Mouse (Mus musculus): ENCODE measurements around the gene Kif5c. TPM values are rescaled to one million over a fixed set of nuclear protein-coding genes. Genes with fewer than 3 reads are reported as not detected.

Kif5c gene
- polyA plus RNA-seq, 1 experiment from 2014 or later: 148 TPM

- peaks cover 43% of the 10 kb centered on the region for H3K4me1 ChIP-seq (ENCODE audit: control insufficient read depth, insufficient read depth, low read length)
- H3K9ac ChIP-seq (ENCODE audit: low read length): no peak overlapping the region
- peak overlapping the region; percentile 33 for H3K27ac ChIP-seq (ENCODE audit: low read depth, low read length)
- 82% methylated on average over 10 of the region's 10 CpGs for WGBS
- peaks cover 10% of the 10 kb centered on the region; the same call in 1 of the 2 replicates for H3K36me3 ChIP-seq (ENCODE audit: control insufficient read depth, insufficient read depth, low read length)
- H3K9me3 ChIP-seq (replicated peaks; ENCODE audit: control insufficient read depth, low read length): no peaks in the 10 kb centered on the region
- H3K27me3 ChIP-seq (replicated peaks; ENCODE audit: control insufficient read depth, insufficient read depth, low read length): no peaks in the 10 kb centered on the region
- ATAC-seq (no peak), DNase-seq (ENCODE audit: low spot score) (no peak)
- H3K4me2 ChIP-seq (ENCODE audit: low read length): no peak overlapping the region
- H3K4me3 ChIP-seq (ENCODE audit: low read depth, low read length): no peak overlapping the region
These were observed 35.5 kb downstream of the Kif5c start for GRCm38 (mm10) chr2:49654606-49655005.

GRCm38 (mm10) chr2:49655195-49655873 lies 36.2 kb downstream of the Kif5c start:
- no peaks in the 10 kb centered on the region for H3K9me3 ChIP-seq (replicated peaks; ENCODE audit: control insufficient read depth, low read length)
- 17% methylated on average over 11 of the region's 11 CpGs for WGBS
- ATAC-seq (peak; percentile 81), DNase-seq (ENCODE audit: low spot score) (peak; percentile 83)
- H3K27ac ChIP-seq (ENCODE audit: low read depth, low read length): peak overlapping the region; percentile 84
- H3K4me3 ChIP-seq (ENCODE audit: low read depth, low read length): no peak overlapping the region
- H3K4me2 ChIP-seq (ENCODE audit: low read length): peak overlapping the region; percentile 31; the same call in 1 of the 2 replicates
- peaks cover 49% of the 10 kb centered on the region for H3K4me1 ChIP-seq (ENCODE audit: control insufficient read depth, insufficient read depth, low read length)
- H3K36me3 ChIP-seq (ENCODE audit: control insufficient read depth, insufficient read depth, low read length): peaks cover 10% of the 10 kb centered on the region; the same call in 1 of the 2 replicates
- H3K27me3 ChIP-seq (replicated peaks; ENCODE audit: control insufficient read depth, insufficient read depth, low read length): no peaks in the 10 kb centered on the region
- peak overlapping the region; percentile 46; the same call in 1 of the 2 replicates for H3K9ac ChIP-seq (ENCODE audit: low read length)

GRCm38 (mm10) chr2:49655874-49656195 lies 36.7 kb downstream of the Kif5c start:
- peak overlapping the region; percentile 84 for H3K27ac ChIP-seq (ENCODE audit: low read depth, low read length)
- H3K9ac ChIP-seq (ENCODE audit: low read length): peak overlapping the region; percentile 46; the same call in 1 of the 2 replicates
- WGBS: 88% methylated on average over 3 of the region's 3 CpGs
- no peaks in the 10 kb centered on the region for H3K9me3 ChIP-seq (replicated peaks; ENCODE audit: control insufficient read depth, low read length)
- H3K36me3 ChIP-seq (ENCODE audit: control insufficient read depth, insufficient read depth, low read length): peaks cover 10% of the 10 kb centered on the region; the same call in 1 of the 2 replicates
- H3K4me1 ChIP-seq (ENCODE audit: control insufficient read depth, insufficient read depth, low read length): peaks cover 51% of the 10 kb centered on the region
- ATAC-seq: no peak
- H3K4me3 ChIP-seq (ENCODE audit: low read depth, low read length): no peak overlapping the region
- no peak for DNase-seq (ENCODE audit: low spot score)
- peak overlapping the region; percentile 31; the same call in 1 of the 2 replicates for H3K4me2 ChIP-seq (ENCODE audit: low read length)
- no peaks in the 10 kb centered on the region for H3K27me3 ChIP-seq (replicated peaks; ENCODE audit: control insufficient read depth, insufficient read depth, low read length)

- WGBS: 83% methylated on average over 2 of the region's 2 CpGs
These were observed 37.9 kb downstream of the Kif5c start for GRCm38 (mm10) chr2:49656988-49657387.

GRCm38 (mm10) chr2:49657666-49658065 lies 38.6 kb downstream of the Kif5c start:
- peaks cover 51% of the 10 kb centered on the region for H3K4me1 ChIP-seq (ENCODE audit: control insufficient read depth, insufficient read depth, low read length)
- ATAC-seq (no peak), DNase-seq (ENCODE audit: low spot score) (no peak)
- no peak overlapping the region for H3K27ac ChIP-seq (ENCODE audit: low read depth, low read length)
- no peaks in the 10 kb centered on the region; the same call in 1 of the 2 replicates for H3K36me3 ChIP-seq (ENCODE audit: control insufficient read depth, insufficient read depth, low read length)
- no peak overlapping the region for H3K9ac ChIP-seq (ENCODE audit: low read length)
- H3K4me3 ChIP-seq (ENCODE audit: low read depth, low read length): no peak overlapping the region
- H3K27me3 ChIP-seq (replicated peaks; ENCODE audit: control insufficient read depth, insufficient read depth, low read length): no peaks in the 10 kb centered on the region
- WGBS: 79% methylated on average over 3 of the region's 3 CpGs
- no peaks in the 10 kb centered on the region for H3K9me3 ChIP-seq (replicated peaks; ENCODE audit: control insufficient read depth, low read length)
- H3K4me2 ChIP-seq (ENCODE audit: low read length): no peak overlapping the region

More at GRCm38 (mm10) chr2:49656988-49657387, 37.9 kb downstream of the Kif5c start:
- no peak for ATAC-seq
- H3K36me3 ChIP-seq (ENCODE audit: control insufficient read depth, insufficient read depth, low read length): peaks cover 6% of the 10 kb centered on the region; the same call in 1 of the 2 replicates
- no peak overlapping the region for H3K9ac ChIP-seq (ENCODE audit: low read length)
- no peak overlapping the region for H3K4me2 ChIP-seq (ENCODE audit: low read length)
- no peak overlapping the region for H3K4me3 ChIP-seq (ENCODE audit: low read depth, low read length)
- peaks cover 51% of the 10 kb centered on the region for H3K4me1 ChIP-seq (ENCODE audit: control insufficient read depth, insufficient read depth, low read length)
- DNase-seq (ENCODE audit: low spot score): no peak
- no peaks in the 10 kb centered on the region for H3K9me3 ChIP-seq (replicated peaks; ENCODE audit: control insufficient read depth, low read length)
- H3K27ac ChIP-seq (ENCODE audit: low read depth, low read length): no peak overlapping the region
- H3K27me3 ChIP-seq (replicated peaks; ENCODE audit: control insufficient read depth, insufficient read depth, low read length): no peaks in the 10 kb centered on the region

- ATAC-seq (no peak), DNase-seq (ENCODE audit: low spot score) (no peak)
- Histone ChIP-seq H3K4me2 (ENCODE audit: low read length) (no peak overlapping the region), H3K9me3 (replicated peaks; ENCODE audit: control insufficient read depth, low read length) (no peaks in the 10 kb centered on the region), H3K36me3 (ENCODE audit: control insufficient read depth, insufficient read depth, low read length) (no peaks in the 10 kb centered on the region), H3K27ac (ENCODE audit: low read depth, low read length) (no peak overlapping the region), H3K4me3 (ENCODE audit: low read depth, low read length) (no peak overlapping the region), H3K27me3 (replicated peaks; ENCODE audit: control insufficient read depth, insufficient read depth, low read length) (no peaks in the 10 kb centered on the region), H3K9ac (ENCODE audit: low read length) (no peak overlapping the region), H3K4me1 (ENCODE audit: control insufficient read depth, insufficient read depth, low read length) (peaks cover 49% of the 10 kb centered on the region)
- 51% methylated on average over 4 of the region's 4 CpGs for WGBS
These were observed 39.9 kb downstream of the Kif5c start for GRCm38 (mm10) chr2:49658988-49659387.

- DNase-seq (ENCODE audit: low spot score) (no peak), ATAC-seq (no peak)
- no peak overlapping the region for H3K4me2 ChIP-seq (ENCODE audit: low read length)
- no peaks in the 10 kb centered on the region for H3K9me3 ChIP-seq (replicated peaks; ENCODE audit: control insufficient read depth, low read length)
- H3K4me3 ChIP-seq (ENCODE audit: low read depth, low read length): no peak overlapping the region
- H3K27me3 ChIP-seq (replicated peaks; ENCODE audit: control insufficient read depth, insufficient read depth, low read length): no peaks in the 10 kb centered on the region
- WGBS: 44% methylated on average over 8 of the region's 8 CpGs
- peaks cover 40% of the 10 kb centered on the region for H3K4me1 ChIP-seq (ENCODE audit: control insufficient read depth, insufficient read depth, low read length)
- H3K27ac ChIP-seq (ENCODE audit: low read depth, low read length): peak overlapping the region; percentile 35; the same call in 1 of the 2 replicates
- no peaks in the 10 kb centered on the region for H3K36me3 ChIP-seq (ENCODE audit: control insufficient read depth, insufficient read depth, low read length)
- H3K9ac ChIP-seq (ENCODE audit: low read length): no peak overlapping the region
These were observed 40.9 kb downstream of the Kif5c start for GRCm38 (mm10) chr2:49659964-49660363.

GRCm38 (mm10) chr2:49660375-49660923 lies 41.4 kb downstream of the Kif5c start:
- no peak for DNase-seq (ENCODE audit: low spot score)
- Histone ChIP-seq H3K4me1 (ENCODE audit: control insufficient read depth, insufficient read depth, low read length) (peaks cover 35% of the 10 kb centered on the region), H3K4me3 (ENCODE audit: low read depth, low read length) (no peak overlapping the region), H3K9ac (ENCODE audit: low read length) (no peak overlapping the region), H3K4me2 (ENCODE audit: low read length) (no peak overlapping the region), H3K27me3 (replicated peaks; ENCODE audit: control insufficient read depth, insufficient read depth, low read length) (no peaks in the 10 kb centered on the region), H3K9me3 (replicated peaks; ENCODE audit: control insufficient read depth, low read length) (no peaks in the 10 kb centered on the region), H3K27ac (ENCODE audit: low read depth, low read length) (peak overlapping the region; percentile 35; the same call in 1 of the 2 replicates), H3K36me3 (ENCODE audit: control insufficient read depth, insufficient read depth, low read length) (no peaks in the 10 kb centered on the region)
- WGBS: 64% methylated on average over 12 of the region's 12 CpGs
- no peak for ATAC-seq

GRCm38 (mm10) chr2:49661348-49661747 lies 42.2 kb downstream of the Kif5c start:
- DNase-seq (ENCODE audit: low spot score) (no peak), ATAC-seq (0 out of 2 replicates have a peak, but pooled peaks have one; percentile 16)
- Histone ChIP-seq H3K4me3 (ENCODE audit: low read depth, low read length) (no peak overlapping the region), H3K27me3 (replicated peaks; ENCODE audit: control insufficient read depth, insufficient read depth, low read length) (no peaks in the 10 kb centered on the region), H3K4me1 (ENCODE audit: control insufficient read depth, insufficient read depth, low read length) (peaks cover 26% of the 10 kb centered on the region), H3K9ac (ENCODE audit: low read length) (no peak overlapping the region), H3K4me2 (ENCODE audit: low read length) (no peak overlapping the region), H3K36me3 (ENCODE audit: control insufficient read depth, insufficient read depth, low read length) (no peaks in the 10 kb centered on the region), H3K9me3 (replicated peaks; ENCODE audit: control insufficient read depth, low read length) (no peaks in the 10 kb centered on the region), H3K27ac (ENCODE audit: low read depth, low read length) (no peak overlapping the region)
